Mouse (Mus musculus): ENCODE measurements around the gene C130073F10Rik.

DNA sequence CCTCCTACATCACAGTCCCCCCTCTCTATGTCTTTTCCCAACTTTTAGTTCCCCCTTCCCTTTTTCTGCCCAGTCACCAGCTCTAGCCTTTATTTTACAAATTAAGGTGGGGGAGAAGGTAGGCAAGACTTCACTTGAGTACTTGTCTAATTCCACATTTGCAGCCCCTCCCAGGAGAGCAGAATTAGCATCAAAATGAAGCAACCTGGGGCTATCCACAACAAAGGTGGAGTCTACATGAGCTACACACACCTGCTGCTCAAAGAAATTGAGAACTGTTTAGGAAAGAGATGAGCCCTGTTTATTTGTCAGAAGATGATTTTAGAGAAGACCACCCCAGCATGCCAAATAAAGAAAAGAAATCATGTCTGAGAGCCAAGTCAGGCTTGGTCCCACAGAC, 4.2 kb downstream of the C130073F10Rik start:
- no peak for TF ChIP-seq CTCF (IDR thresholded peaks at IDR 0.05; ENCODE audit: low read depth, low read length)
- no peak for TF ChIP-seq POLR2A (IDR thresholded peaks at IDR 0.05; ENCODE audit: extremely low read depth, insufficient read depth, low read length)
